Mouse (Mus musculus): ENCODE measurements around the gene Vmn1r4.

Gene Vmn1r4

DNA sequence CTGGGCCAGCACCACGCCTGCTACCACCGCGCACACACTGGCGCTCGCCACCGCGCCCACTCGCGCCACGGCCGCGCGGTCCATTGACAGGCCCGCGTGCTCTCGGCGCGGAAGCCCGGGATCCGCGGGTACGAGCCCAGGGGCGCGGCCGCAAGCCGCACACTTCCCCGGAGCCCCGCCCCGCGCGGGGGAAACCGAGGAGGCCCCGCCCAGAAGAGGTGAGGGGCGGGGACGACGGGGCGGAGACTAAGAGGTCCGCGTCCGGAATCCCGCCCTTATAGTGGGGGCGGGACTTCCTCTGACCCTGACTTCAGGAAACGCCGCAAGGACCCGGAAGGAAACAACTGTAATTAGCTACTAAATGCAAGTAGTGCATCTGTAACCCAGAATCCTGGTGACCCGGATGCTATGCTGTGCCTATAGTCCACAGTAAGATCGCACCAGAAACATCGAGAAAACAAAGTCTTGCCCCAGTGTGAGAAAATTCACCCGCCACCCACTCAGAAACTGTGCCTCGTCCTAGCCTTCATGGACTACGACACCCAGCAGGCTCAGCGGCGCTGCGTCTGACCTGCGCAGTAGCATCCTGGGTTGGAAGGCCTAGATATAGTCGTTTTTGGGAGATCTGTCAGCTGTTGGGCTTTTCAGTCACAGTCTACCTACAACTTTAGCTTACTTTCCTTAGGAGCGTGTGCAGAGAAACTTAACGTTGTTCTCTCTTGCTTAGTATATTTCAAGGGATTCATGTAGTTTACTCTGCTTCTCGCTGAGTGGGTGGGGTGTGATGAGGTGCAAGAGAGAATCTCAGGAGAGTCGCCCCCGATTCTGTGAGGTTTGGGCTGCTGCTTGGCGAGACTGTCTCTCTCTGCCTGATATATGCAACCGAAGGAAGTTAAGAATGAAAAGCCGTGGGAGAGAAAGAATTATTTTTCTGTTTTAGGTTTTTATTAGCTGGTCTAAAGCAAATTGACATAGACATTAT, at the start of gene Vmn1r4, which contains the start of gene Nt5c3:
Gene Vmn1r4 (plus strand): TSS at position 290 of the 982 bp plus-strand sequence.
Gene Nt5c3 (minus strand): TSS at position 207 of the 982 bp plus-strand sequence.
- in situ Hi-C loops (cut with MboI; ENCODE audit: unreplicated experiment in 2 of 2): loop anchor here (5.0 to 25.0 kb wide), 7 partner anchors 117 to 783 kb away; partner anchors contain the start of genes Lsm5 (in 2 of the 2), Ppm1k (in 1 of the 2) and Pyurf (in 1 of the 2)

DNA sequence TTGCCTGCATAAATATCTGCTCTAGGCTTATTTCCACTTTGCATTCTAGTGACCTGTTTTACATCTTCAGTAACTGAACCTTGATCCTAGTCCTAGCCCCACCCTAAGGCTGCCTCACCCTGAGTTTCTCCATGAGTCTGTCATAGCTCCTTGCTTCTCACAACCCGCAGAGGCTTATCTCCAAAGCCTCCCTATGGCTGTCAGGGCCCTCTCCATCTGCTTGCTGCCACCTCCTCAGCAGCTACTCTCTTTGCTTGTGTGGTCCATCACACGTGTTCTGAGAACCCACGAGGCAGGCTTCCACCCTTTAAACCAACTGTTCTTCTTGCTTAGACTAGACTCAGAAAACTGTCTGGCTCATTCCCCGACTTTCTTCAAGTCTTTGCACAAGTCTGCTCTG, 46.9 kb upstream of the Vmn1r4 start:
- in situ Hi-C loops (cut with MboI; ENCODE audit: unreplicated experiment in 2 of 2): no loop called here

DNA sequence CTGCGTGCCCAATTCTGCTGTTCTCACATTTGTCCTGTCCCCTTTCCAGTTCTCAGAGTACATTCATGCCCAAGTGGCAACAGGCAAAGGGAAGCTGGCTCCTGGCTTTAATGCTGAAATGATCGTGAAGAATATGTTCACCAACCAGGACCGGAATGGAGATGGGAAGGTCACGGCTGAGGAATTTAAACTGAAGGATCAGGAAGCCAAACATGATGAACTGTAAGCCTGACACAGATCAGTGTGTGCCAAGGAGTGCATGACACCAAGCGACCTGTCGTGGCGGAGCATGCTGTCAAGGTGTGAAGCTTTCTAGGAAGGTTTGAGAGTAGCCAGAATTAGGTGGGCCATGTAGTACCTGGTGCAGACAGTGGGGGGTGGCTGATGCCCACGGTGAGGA, 45.8 kb upstream of the Vmn1r4 start:
- in situ Hi-C loops (cut with MboI; ENCODE audit: unreplicated experiment in 2 of 2): no loop called here

DNA sequence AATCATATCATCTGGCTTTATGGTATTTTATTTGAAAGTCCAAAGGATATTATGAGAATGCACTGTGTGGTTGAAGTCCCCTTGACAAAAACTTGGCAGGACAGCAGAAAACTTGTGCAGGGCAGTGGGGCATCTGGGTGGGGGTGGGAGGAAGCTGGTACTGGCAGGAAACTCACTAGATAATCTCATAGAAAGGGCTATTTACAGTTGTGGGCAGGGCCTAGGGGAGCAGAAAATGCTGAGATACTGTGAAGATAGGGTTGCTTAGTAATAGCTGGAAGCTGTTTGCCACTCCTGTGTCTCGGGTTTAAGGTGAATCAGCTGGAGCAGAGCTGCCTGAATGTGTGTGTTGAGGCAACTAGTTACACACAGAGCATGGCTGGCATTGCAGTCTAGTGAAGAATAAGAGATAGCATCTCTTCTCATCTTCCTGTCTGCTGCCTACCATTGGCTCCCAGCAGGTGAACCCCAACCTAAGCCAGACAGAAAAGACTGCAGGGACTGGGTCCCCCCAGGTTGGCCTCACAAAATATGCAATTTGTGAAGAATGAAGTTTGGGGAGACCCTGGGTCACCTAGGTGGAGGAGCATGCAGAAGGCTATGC, 44.4 kb upstream of the Vmn1r4 start:
- in situ Hi-C loops (cut with MboI; ENCODE audit: unreplicated experiment in 2 of 2): no loop called here

DNA sequence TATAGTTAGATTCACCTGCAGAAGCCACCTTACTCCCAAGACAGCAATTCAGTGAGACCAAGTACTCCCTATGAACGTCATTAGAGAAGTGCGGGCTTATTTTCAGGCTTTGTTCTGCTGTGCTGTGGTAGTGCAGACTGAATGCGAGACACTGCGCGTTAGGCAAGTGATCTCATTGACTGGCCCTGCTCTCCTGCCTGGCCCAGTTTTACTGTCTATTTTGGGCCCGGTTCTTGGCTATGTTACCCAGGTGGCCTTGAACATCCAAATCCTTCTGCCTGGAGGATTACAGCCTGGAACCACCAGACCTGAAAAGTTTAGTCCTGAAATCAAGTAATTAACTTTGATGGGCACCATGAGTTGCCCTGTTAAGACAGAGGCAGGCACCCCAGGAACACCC, 35.3 kb upstream of the Vmn1r4 start:
- in situ Hi-C loops (cut with MboI; ENCODE audit: unreplicated experiment in 2 of 2): no loop called here

DNA sequence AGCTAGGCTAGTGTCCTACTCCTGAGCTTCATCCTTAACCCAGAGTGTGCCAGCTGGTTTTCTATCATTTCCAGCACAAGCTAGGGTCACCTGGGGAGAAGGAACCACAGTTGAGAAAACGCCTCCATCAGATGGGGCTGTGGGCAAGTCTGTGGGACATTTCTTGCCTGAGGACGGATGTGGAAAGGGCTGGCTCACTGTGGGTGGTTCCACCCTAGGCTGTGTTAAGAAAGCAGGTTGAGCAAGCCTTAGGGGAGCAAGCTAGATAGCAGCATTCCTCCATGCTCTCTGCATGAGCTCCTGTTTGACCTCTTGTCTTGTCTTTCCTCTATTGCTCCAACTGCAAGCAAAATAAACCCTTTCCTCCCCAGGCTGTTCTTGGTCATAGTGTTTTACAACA, 33.1 kb upstream of the Vmn1r4 start:
- in situ Hi-C loops (cut with MboI; ENCODE audit: unreplicated experiment in 2 of 2): no loop called here

DNA sequence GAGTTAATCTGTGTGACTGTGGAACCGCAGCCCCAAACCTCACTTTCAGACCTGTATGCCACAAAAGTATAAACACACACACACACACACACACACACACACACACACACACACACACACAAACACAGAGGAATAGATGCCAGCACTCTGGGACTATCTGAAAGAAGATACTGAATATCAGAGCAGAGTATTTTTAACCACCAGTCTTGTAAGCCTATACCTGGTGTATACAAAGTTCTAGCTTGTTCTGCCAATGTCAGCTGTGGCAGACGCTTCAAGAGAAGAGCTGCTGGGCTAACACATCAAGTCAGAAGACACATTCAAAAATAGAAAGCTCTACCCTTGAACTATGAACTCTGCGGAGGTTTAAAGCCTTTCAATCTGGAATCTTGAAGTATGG, 24.2 kb upstream of the Vmn1r4 start:
- in situ Hi-C loops (cut with MboI; ENCODE audit: unreplicated experiment in 2 of 2): no loop called here

DNA sequence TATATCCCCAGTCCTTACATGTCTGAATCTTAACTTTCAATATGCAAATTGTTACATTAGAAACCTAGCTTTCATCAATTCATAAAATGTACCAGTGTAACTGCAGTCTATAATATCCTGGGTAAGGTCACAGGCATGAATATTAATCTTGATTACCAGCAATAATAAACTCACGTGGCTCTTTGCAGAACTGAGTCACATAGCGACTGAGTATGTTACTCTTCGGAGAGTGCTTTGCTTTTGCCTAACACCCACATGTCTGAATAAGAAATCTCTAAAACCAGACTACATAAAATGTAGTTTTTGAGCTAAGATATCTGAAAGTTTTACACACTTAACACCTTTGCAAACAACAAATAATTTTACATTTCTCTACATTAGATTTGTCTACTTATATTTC, 22.5 kb upstream of the Vmn1r4 start:
- in situ Hi-C loops (cut with MboI; ENCODE audit: unreplicated experiment in 2 of 2): loop anchor here in 1 of 2 experiments (25.0 kb wide), 1 partner anchor 786 kb away; the partner anchor contains the start of gene Pyurf

DNA sequence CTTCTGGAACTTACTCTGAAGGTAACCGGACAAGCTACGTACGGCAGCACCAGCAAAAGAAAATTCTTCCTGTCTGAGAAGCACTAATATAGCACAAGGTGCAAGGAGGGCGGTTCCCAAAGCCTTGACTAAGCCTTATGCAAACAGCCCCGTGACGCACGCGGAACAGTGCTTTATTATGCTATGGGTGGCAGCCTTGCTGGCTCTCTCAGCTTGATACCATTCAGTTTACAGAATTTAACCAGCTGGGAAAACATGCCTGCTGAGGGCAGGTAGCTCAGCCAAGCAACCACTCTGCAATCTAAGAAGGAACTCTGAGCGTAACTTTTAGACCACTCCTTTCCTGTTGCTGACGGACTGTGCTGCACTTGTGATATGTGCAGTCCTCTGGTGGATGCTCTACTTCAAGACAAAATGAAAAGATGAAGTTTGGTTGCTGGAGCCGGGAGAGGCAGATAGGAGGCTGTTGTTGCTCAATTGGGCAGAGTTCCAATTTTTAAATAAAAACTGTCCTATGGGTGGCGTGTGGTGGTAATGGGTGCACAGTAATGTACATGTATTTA, 21.9 kb upstream of the Vmn1r4 start:
- in situ Hi-C loops (cut with MboI; ENCODE audit: unreplicated experiment in 2 of 2): loop anchor here in 1 of 2 experiments (25.0 kb wide), 1 partner anchor 785 kb away; the partner anchor contains the start of gene Pyurf

DNA sequence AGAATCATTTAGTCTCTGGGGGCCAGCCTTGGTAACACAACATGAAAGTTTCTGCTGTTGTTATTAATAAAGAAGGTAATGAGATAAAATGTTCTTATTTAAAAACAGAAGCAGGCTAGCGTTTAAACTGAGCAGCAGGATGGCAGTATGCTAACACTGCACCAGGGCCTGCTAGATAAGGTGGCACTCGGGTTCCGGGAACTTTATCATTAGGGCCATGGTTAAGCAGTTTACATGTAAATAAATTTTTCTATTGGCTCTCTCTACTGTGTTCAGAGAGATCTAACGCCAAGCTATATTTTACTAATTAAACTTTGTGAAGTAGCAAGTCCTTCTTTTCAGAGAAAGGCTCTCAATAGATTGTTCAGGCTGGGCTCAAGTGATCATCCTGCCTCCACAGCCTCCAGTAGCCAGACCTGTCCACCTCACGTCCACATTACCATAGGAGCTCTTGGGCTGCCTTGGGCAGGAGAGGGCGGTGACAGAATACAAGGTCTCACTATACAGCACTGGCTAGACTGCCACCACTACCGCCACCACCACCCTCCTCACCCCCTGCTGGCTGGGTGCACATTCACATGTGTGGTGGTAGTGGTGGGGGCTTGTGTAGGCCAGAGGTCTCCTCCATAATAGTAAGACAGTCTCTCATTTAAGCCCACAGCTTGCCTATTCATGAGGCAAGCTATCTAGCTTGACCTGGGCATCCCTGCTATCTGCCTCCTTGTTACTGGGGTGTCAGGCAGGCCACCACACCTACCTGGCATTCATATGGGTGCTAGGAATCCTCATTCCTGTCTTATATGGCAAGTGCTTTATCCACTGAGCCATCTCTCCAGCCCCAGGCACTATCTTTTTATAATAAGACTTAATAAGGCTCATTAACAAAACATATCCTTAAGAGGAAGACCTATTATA, 21.0 kb upstream of the Vmn1r4 start:
- in situ Hi-C loops (cut with MboI; ENCODE audit: unreplicated experiment in 2 of 2): loop anchor here in 1 of 2 experiments (25.0 kb wide), 1 partner anchor 784 kb away; the partner anchor contains the start of gene Pyurf

DNA sequence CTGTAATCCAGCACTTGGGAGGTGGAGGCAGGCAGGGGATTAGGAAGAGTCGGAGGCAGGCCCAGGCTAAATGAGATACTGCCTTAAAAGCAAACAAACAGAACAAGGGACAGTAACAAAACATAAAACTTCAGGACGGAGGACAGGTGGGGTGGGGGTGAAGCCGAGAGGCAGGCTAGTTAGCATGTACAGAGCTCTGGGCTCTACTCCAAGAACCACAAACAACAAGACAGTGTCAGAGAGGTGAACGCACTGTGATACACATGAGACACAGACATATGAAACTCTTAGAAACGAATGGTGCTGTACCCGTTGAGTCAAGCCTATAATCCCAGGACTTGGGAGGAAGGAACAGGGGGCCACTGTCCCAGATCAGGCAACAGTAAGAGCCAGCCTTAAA, 20.0 kb upstream of the Vmn1r4 start:
- in situ Hi-C loops (cut with MboI; ENCODE audit: unreplicated experiment in 2 of 2): loop anchor here in 1 of 2 experiments (25.0 kb wide), 1 partner anchor 783 kb away; the partner anchor contains the start of gene Pyurf

DNA sequence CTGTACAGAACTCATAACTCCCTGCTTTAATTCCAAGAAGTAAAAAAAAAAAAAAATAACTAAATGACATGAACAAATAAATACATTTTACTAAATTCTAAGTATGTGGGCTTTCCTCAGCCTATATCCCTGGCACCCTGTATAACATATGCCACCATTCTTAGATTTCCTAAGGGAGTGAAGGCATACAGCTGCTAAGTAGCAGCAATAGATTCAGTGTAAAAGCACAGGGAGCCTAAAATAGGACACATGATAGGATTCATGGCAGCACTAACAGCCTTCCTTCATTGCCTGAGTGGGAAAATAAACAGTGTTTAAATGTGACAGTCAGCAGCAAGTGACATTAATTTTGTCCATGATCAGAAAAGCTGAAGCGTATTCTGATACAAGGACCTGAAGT, 19.5 kb upstream of the Vmn1r4 start:
- in situ Hi-C loops (cut with MboI; ENCODE audit: unreplicated experiment in 2 of 2): loop anchor here in 1 of 2 experiments (25.0 kb wide), 1 partner anchor 783 kb away; the partner anchor contains the start of gene Pyurf

DNA sequence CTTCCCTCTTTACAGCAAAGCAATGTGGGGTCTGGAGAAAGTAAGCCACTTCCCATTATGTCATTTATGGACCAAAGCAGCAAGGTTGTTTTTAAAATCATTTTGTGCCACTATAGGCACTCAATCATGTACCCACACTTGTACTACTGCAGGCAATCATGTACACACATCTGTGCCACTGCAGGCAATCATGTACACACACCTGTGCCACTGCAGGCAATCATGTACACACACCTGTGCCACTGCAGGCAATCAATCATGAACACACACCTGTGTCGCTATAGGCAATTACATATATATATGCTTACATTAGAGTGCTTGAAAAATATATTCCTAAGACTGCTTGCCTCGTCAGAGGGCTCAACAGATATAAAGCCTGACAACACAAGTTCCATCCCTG, 18.8 kb upstream of the Vmn1r4 start:
- in situ Hi-C loops (cut with MboI; ENCODE audit: unreplicated experiment in 2 of 2): loop anchor here (5.0 to 25.0 kb wide), 2 partner anchors 98 to 782 kb away; partner anchors contain the start of gene Pyurf (in 1 of the 2)

DNA sequence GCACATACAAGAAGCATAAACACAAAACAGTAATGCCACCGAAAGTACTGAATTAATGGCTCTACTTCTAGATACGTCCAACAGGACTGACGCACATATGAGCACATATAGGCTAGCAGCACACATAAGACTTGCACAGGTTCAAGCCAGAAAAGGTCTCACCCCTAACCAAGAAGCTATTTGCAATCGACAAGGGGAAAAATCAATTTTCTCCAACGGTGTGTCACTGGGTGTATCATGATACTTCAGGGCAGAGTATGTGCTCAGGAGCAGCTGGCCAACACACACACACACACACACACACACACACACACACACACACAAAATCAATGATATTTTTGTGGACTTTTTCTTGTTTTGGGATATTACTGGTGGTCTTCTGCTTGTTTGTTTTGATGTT, 18.3 kb upstream of the Vmn1r4 start:
- in situ Hi-C loops (cut with MboI; ENCODE audit: unreplicated experiment in 2 of 2): loop anchor here (5.0 to 25.0 kb wide), 2 partner anchors 98 to 782 kb away; partner anchors contain the start of gene Pyurf (in 1 of the 2)

DNA sequence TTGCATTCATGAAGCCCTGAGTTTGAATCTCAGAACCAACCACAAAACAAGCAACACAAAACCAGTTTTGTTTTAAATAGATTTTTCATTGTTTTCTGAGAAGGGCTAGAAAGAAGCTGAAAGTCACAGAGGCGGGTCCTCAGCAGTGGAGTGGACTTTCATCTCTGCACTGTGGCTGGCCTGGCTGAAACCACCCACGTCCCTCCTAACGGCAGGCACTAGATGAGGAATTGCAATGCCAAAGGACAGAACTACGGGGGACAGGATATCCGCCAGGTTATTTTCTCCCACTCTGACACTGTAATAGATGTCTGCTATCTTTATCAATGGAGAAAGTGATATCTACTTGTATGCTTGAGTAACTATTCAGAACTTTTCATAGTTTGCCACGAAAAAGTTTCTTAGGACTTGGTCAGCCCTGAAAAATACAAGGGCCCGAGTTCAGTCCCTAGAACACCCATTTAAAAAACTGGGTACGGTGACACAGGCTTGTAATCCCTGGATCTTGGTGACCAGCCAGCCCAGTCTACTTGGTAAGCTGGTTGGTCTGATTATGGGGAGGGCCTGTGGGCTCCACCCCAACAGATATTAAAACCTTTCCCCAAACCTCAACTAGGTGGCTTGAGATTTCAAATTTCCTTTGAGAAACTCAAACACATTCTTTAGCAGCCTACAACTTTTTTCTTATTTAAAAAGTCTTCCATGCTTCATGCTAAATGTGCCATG, 17.5 kb upstream of the Vmn1r4 start:
- in situ Hi-C loops (cut with MboI; ENCODE audit: unreplicated experiment in 2 of 2): loop anchor here (5.0 to 25.0 kb wide), 2 partner anchors 99 to 781 kb away; partner anchors contain the start of gene Pyurf (in 1 of the 2)

DNA sequence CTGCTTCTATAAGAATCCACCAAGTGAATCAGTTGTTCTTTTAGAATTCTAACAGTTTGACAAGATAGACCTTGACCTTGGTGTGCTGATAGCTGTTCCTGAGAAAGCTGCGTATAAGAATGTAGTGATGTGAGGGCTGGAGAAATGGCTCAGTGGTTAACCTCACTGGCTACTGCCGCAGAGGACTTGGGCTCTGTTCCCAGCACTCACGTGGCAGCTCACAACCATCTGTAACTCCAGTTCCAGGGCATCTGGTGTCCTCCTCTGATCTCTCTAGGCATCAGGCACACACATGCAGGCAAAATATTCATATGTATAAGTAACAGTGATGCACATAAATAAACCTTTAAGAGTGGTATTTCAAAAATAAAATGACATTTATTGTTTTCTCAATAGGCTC, 15.8 kb upstream of the Vmn1r4 start:
- in situ Hi-C loops (cut with MboI; ENCODE audit: unreplicated experiment in 2 of 2): loop anchor here (5.0 to 25.0 kb wide), 2 partner anchors 101 to 779 kb away; partner anchors contain the start of gene Pyurf (in 1 of the 2)

DNA sequence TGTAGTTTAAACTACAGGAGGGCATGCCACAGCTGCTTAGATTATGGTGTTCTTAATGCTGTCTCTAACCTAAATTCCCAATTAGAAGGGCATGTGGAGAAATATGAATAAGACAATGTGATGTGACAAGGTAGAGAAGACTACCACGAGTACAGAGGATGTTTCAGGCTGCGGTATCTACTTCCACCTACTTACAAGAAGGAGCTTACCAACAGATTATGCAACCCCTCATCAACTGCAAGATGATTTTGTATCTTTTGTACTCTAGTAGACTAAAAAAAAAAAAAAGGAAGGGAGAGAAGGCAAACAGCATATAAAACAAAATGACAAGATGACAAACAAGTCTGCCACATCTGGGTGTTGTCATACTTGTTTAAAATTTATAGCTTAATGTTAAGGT, 15.4 kb upstream of the Vmn1r4 start:
- in situ Hi-C loops (cut with MboI; ENCODE audit: unreplicated experiment in 2 of 2): loop anchor here (5.0 to 25.0 kb wide), 2 partner anchors 101 to 779 kb away; partner anchors contain the start of gene Pyurf (in 1 of the 2)

DNA sequence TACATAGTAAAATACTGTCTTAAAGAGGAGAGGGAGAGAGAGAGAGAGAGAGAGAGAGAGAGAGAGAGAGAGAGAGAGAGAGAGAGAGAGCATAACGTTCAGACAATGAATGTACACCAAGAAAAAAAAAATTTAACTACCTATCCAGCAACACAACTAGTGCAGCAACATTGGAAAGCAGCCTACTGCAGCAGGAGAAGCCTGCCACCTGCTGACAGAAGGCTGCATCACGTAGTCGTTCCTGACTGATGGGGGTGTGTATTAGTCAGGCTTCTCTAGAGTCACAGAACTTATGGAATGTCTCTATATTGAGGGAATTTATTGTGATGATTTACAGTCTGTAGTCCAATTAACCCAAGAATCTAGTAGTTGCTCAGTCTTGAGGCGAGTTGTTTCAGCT, 14.9 kb upstream of the Vmn1r4 start:
- in situ Hi-C loops (cut with MboI; ENCODE audit: unreplicated experiment in 2 of 2): loop anchor here (5.0 to 25.0 kb wide), 2 partner anchors 102 to 778 kb away; partner anchors contain the start of gene Pyurf (in 1 of the 2)
